In the genomic region with DNA sequence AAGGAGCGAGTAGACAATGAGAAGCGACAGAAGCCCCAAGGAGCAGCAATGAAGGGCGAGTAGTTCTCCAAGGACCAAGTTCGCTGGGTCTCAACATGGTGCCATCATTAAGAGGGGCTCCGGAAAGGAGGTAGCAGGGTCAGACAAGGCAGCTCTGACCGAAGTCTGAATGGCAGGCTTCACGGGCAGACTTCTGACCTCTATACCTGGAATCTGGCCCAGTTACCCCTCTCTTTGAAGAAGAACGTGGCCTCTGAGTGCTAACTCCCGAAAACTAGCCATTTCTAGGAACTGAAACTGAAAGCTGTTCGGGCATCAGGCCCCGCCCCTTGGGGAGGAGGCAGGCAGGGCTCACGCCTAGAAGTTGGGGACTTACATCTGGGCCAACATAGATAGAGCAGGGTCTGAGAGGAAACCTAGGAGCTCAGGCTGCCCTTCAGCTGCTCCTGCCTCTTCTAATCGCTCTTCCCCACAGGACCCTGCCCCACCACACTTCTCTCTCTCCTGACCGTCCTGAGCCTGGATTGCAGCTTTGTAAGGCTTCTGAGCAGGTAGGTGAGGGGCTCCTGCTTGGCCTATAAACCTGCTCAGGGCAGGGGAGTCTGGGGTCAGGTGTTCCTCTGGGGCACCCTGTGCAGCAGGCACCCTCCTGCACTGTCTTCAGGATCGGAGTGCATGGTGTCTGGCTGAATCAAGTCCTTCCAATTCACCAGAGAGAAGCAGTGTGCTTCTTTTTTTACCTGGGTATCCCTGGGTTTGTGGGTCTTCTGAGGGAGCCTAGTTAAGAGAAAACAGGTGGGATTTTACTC, we compare ENCODE assay signal across 7 mouse cellular contexts. TPM values are rescaled to one million over a fixed set of nuclear protein-coding genes. Genes with fewer than 3 reads are reported as not detected.
A peak's percentile ranks its signal among the peaks of the same experiment; 100 is the strongest.
DNase-seq lines count a peak whose midpoint lies in the region; ATAC-seq and TF ChIP-seq lines count a peak whose summit lies in the region.
"Not testable (repeated sequence)": the region's sequence is repeated elsewhere in the genome, so short reads cannot be mapped to it uniquely, and the experiment has no call there.

A gene (plus strand): TSS at position 328 of the 809 bp plus-strand sequence.
A gene (plus strand): TSS at position 390 of the 809 bp plus-strand sequence.

- H3K4me1 ChIP-seq in embryonic facial prominence, embryonic 15.5 days; kidney, adult 2 months (ENCODE audit: control insufficient read depth, insufficient read depth, low read length); midbrain, embryonic 16.5 days (ENCODE audit: control insufficient read depth, insufficient read depth, low read length): not testable (repeated sequence)

- H3K9ac ChIP-seq in embryonic facial prominence, embryonic 15.5 days, result peak within 1 kb of the TSS; percentile 48
- peak within 1 kb of the TSS; percentile 41; the same call in 1 of the 2 replicates for H3K9ac ChIP-seq in midbrain, embryonic 16.5 days (ENCODE audit: low read depth, low read length)

- DNase-seq in adrenal gland, adult 8-10 months, result peak; percentile 82
- DNase-seq in heart, adult 8-10 months (ENCODE audit: low spot score), result peak; percentile 89
- peak; percentile 94 for DNase-seq in kidney, adult 2 months
- DNase-seq in liver, result peak; percentile 89
- DNase-seq in spleen, adult 18-20 months, result peak; percentile 82 to 90

- not testable (repeated sequence) for H3K9me3 ChIP-seq in embryonic facial prominence, embryonic 15.5 days (replicated peaks); midbrain, embryonic 16.5 days (replicated peaks; ENCODE audit: control insufficient read depth, low read length, poor library complexity, severe bottlenecking)

- peak within 1 kb of the TSS; percentile 55; the same call in 1 of the 2 replicates for H3K27ac ChIP-seq in embryonic facial prominence, embryonic 15.5 days (replicated peaks)
- peak within 1 kb of the TSS; percentile 94 for H3K27ac ChIP-seq in kidney, adult 2 months (ENCODE audit: insufficient read depth, low read depth, low read length)
- H3K27ac ChIP-seq in midbrain, embryonic 16.5 days (ENCODE audit: low read length), result not testable (repeated sequence)

- H3K4me3 ChIP-seq in embryonic facial prominence, embryonic 15.5 days (replicated peaks), result peak within 1 kb of the TSS; percentile 60
- H3K4me3 ChIP-seq in kidney, adult 2 months (ENCODE audit: insufficient read depth, low read depth, low read length), result peak within 1 kb of the TSS; percentile 76
- peak within 1 kb of the TSS; percentile 30 for H3K4me3 ChIP-seq in midbrain, embryonic 16.5 days (ENCODE audit: low read depth, low read length)

- WGBS in embryonic facial prominence, embryonic 15.5 days, result 7% methylated on average over 14 of the region's 15 CpGs
- WGBS in kidney, adult 2 months, result 1% methylated on average over 14 of the region's 15 CpGs
- WGBS in midbrain, embryonic 16.5 days, result 10% methylated on average over 13 of the region's 15 CpGs

- peak within 1 kb of the TSS; percentile 69 for H3K4me2 ChIP-seq in embryonic facial prominence, embryonic 15.5 days (replicated peaks)
- H3K4me2 ChIP-seq in midbrain, embryonic 16.5 days (ENCODE audit: low read length), result peak within 1 kb of the TSS; percentile 58

- TF ChIP-seq CTCF in kidney, adult 2 months (conservative IDR thresholded peaks at IDR 0.05; ENCODE audit: insufficient read depth, insufficient read length, low read depth, low read length), result not testable (repeated sequence)

- H3K36me3 ChIP-seq in embryonic facial prominence, embryonic 15.5 days; kidney, adult 2 months (ENCODE audit: control insufficient read depth, insufficient read depth, low read length); midbrain, embryonic 16.5 days (ENCODE audit: control insufficient read depth, insufficient read depth, low read length): not testable (repeated sequence)

- peak; percentile 78 for ATAC-seq in embryonic facial prominence, embryonic 15.5 days (ENCODE audit: insufficient number of reproducible peaks, low FRiP score, low TSS enrichment, low read depth)
- not testable (repeated sequence) for ATAC-seq in midbrain, embryonic 16.5 days

- not testable (repeated sequence) for H3K27me3 ChIP-seq in embryonic facial prominence, embryonic 15.5 days; kidney, adult 2 months (replicated peaks; ENCODE audit: control insufficient read depth, insufficient read depth, low read length); midbrain, embryonic 16.5 days (ENCODE audit: control insufficient read depth, insufficient read depth, low read depth, low read length)

- TF ChIP-seq POLR2A in kidney, adult 2 months (IDR thresholded peaks at IDR 0.05; ENCODE audit: low read depth, low read length), result not testable (repeated sequence)

RNA-seq across cellular contexts. Expression of the first gene that starts in this region (rescaled TPM):
- 10 to 100 TPM; 12.9 to 17.0 (median 16.2) TPM for total RNA-seq in adrenal gland, adult 8-10 months (2022)
- 8.5 and 9.0 TPM in 2 replicates for polyA plus RNA-seq in embryonic facial prominence, embryonic 15.5 days (2015; fragmentation: Nextera tagmentation; extraction: Ambion mirVana)
- 10 to 100 TPM in 2 of 4 experiments, 1 to 10 TPM in 2; 8.5 to 10.9 (median 9.5) TPM for total RNA-seq in heart, adult 8-10 months (2022)
- polyA plus RNA-seq in kidney, adult 2 months (2012; rRNA removed), result 15.9 and 18.6 TPM in 2 replicates
- 1.2 and 1.6 TPM in 2 replicates for polyA plus RNA-seq in midbrain, embryonic 16.5 days (2015; fragmentation: Nextera tagmentation; extraction: Ambion mirVana)

RNA-seq across cellular contexts. Expression of the second gene that starts in this region (rescaled TPM):
- total RNA-seq in adrenal gland, adult 8-10 months (2022), result 10 to 100 TPM; 14.7 to 19.4 (median 17.3) TPM
- polyA plus RNA-seq in embryonic facial prominence, embryonic 15.5 days (2015; fragmentation: Nextera tagmentation; extraction: Ambion mirVana), result 3.6 and 4.7 TPM in 2 replicates
- 10 to 100 TPM; 10.8 to 11.6 (median 11.5) TPM for total RNA-seq in heart, adult 8-10 months (2022)
- polyA plus RNA-seq in kidney, adult 2 months (2012; rRNA removed), result 14.7 and 18.9 TPM in 2 replicates
- polyA plus RNA-seq in midbrain, embryonic 16.5 days (2015; fragmentation: Nextera tagmentation; extraction: Ambion mirVana), result 1.0 and 1.1 TPM in 2 replicates
